Comparison of ENCODE assay signal across 21 mouse cellular contexts in the genomic region with DNA sequence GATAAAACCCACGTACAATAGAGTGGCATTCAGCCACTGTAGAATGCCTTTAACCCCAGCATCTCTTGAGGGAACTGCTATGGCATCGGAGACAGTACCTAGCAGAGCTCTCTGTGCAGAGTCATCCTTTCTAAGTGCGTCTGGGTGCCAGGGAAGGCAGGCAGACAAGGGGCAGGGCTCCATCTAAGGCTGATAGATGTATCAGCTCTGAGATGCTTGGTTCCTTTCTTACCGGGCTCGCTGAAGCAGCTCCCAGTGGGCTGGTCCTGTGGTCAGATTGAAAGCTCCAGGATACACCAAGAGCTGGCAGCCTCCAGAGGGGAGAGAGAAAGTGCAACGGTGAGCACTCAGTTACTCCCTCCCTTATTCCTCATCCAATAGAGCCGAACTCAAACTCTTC. TPM values are rescaled to one million over a fixed set of nuclear protein-coding genes. Genes with fewer than 3 reads are reported as not detected.
A peak's percentile ranks its signal among the peaks of the same experiment; 100 is the strongest.
DNase-seq lines count a peak whose midpoint lies in the region; ATAC-seq lines count a peak whose summit lies in the region.
"Had no signal": no experiment of that assay in that cellular context is flagged by ENCODE, and none has a peak within 500 bp of the region (broad histone marks: within the 10 kb centered on the region; RNA-seq: fewer than 3 reads in every experiment).

No protein-coding gene starts in this region.

- H3K27ac ChIP-seq in hindbrain, embryonic 13.5 days = no peak overlapping the region
- H3K27ac ChIP-seq in hindbrain, embryonic 16.5 days (ENCODE audit: low read depth, low read length) = no peak overlapping the region
- H3K27ac ChIP-seq in neural tube, embryonic 14.5 days (ENCODE audit: low read depth, low read length) = no peak overlapping the region
- H3K27ac ChIP-seq in neural tube, embryonic 15.5 days (replicated peaks) = no peak overlapping the region
- H3K27ac ChIP-seq: embryonic facial prominence, embryonic 13.5 days; forebrain, embryonic 12.5 days; gastrocnemius, adult 2 months; heart, embryonic 10.5 days; hindbrain, embryonic 10.5 days; hindbrain, embryonic 15.5 days had no signal

- ATAC-seq in hindbrain, embryonic 13.5 days (ENCODE audit: low FRiP score) = peak; percentile 22; the same call in 1 of the 2 replicates
- ATAC-seq in hindbrain, embryonic 16.5 days = no peak
- peak; percentile 33; the same call in 1 of the 2 replicates for ATAC-seq in neural tube, embryonic 14.5 days (ENCODE audit: low read depth)
- no peak for ATAC-seq in neural tube, embryonic 15.5 days (ENCODE audit: low FRiP score)
- ATAC-seq: forebrain, embryonic 16.5 days had no signal

- WGBS in hindbrain, embryonic 13.5 days = 72% methylated on average over 7 of the region's 7 CpGs
- WGBS in hindbrain, embryonic 16.5 days = 65% methylated on average over 7 of the region's 7 CpGs
- 68% methylated on average over 7 of the region's 7 CpGs for WGBS in neural tube, embryonic 14.5 days
- 79% methylated on average over 7 of the region's 7 CpGs for WGBS in neural tube, embryonic 15.5 days

- DNase-seq in lung, postnatal 10 days = peak; percentile 24
- no peak for DNase-seq in lung, postnatal 14 days
- no peak for DNase-seq in right cerebral cortex, postnatal 4 days
- DNase-seq: adrenal gland, adult 2 months; adrenal gland, postnatal 25 days; cerebellum, adult 18-20 months; cerebellum, adult 9-11 months; cerebellum, postnatal 36 days; gastrocnemius, adult 2 months; gastrocnemius, postnatal 25 days; heart, postnatal 14 days had no signal

- H3K4me1 ChIP-seq in hindbrain, embryonic 13.5 days (replicated peaks) = no peaks in the 10 kb centered on the region
- H3K4me1 ChIP-seq in hindbrain, embryonic 16.5 days (ENCODE audit: control insufficient read depth, insufficient read depth, low read depth, low read length) = no peaks in the 10 kb centered on the region
- H3K4me1 ChIP-seq in neural tube, embryonic 14.5 days (ENCODE audit: control insufficient read depth, insufficient read depth, low read length) = no peaks in the 10 kb centered on the region
- H3K4me1 ChIP-seq in neural tube, embryonic 15.5 days = no peaks in the 10 kb centered on the region
- H3K4me1 ChIP-seq: embryonic facial prominence, embryonic 13.5 days; forebrain, embryonic 12.5 days; heart, embryonic 10.5 days; hindbrain, embryonic 10.5 days; hindbrain, embryonic 15.5 days had no signal

- H3K9me3 ChIP-seq in hindbrain, embryonic 13.5 days = no peaks in the 10 kb centered on the region
- H3K9me3 ChIP-seq in hindbrain, embryonic 16.5 days (ENCODE audit: control insufficient read depth, low read length) = no peaks in the 10 kb centered on the region
- no peaks in the 10 kb centered on the region for H3K9me3 ChIP-seq in neural tube, embryonic 14.5 days (ENCODE audit: control insufficient read depth, low read length)
- H3K9me3 ChIP-seq in neural tube, embryonic 15.5 days (replicated peaks) = no peaks in the 10 kb centered on the region
- H3K9me3 ChIP-seq: embryonic facial prominence, embryonic 13.5 days; forebrain, embryonic 12.5 days; heart, embryonic 10.5 days; hindbrain, embryonic 10.5 days; hindbrain, embryonic 15.5 days had no signal

- no peak overlapping the region for H3K4me2 ChIP-seq in hindbrain, embryonic 13.5 days
- no peak overlapping the region for H3K4me2 ChIP-seq in hindbrain, embryonic 16.5 days (ENCODE audit: low read length)
- H3K4me2 ChIP-seq in neural tube, embryonic 14.5 days (ENCODE audit: low read depth, low read length) = no peak overlapping the region
- no peak overlapping the region for H3K4me2 ChIP-seq in neural tube, embryonic 15.5 days
- H3K4me2 ChIP-seq: embryonic facial prominence, embryonic 13.5 days; forebrain, embryonic 12.5 days; hindbrain, embryonic 15.5 days had no signal

- no peak overlapping the region for H3K4me3 ChIP-seq in hindbrain, embryonic 13.5 days
- H3K4me3 ChIP-seq in hindbrain, embryonic 16.5 days (ENCODE audit: low read length) = no peak overlapping the region
- H3K4me3 ChIP-seq in neural tube, embryonic 14.5 days (ENCODE audit: low read depth, low read length) = no peak overlapping the region
- no peak overlapping the region for H3K4me3 ChIP-seq in neural tube, embryonic 15.5 days (replicated peaks)
- H3K4me3 ChIP-seq: embryonic facial prominence, embryonic 13.5 days; forebrain, embryonic 12.5 days; gastrocnemius, adult 2 months; heart, embryonic 10.5 days; hindbrain, embryonic 10.5 days; hindbrain, embryonic 15.5 days had no signal

- H3K27me3 ChIP-seq in hindbrain, embryonic 13.5 days = no peaks in the 10 kb centered on the region
- H3K27me3 ChIP-seq in hindbrain, embryonic 16.5 days (replicated peaks; ENCODE audit: control insufficient read depth, insufficient read depth, low read length) = no peaks in the 10 kb centered on the region
- no peaks in the 10 kb centered on the region for H3K27me3 ChIP-seq in neural tube, embryonic 14.5 days (ENCODE audit: control insufficient read depth, insufficient read depth, low read length)
- H3K27me3 ChIP-seq in neural tube, embryonic 15.5 days (replicated peaks) = no peaks in the 10 kb centered on the region
- H3K27me3 ChIP-seq: embryonic facial prominence, embryonic 13.5 days; forebrain, embryonic 12.5 days; hindbrain, embryonic 15.5 days had no signal

- H3K9ac ChIP-seq in hindbrain, embryonic 13.5 days = no peak overlapping the region
- H3K9ac ChIP-seq in hindbrain, embryonic 16.5 days (ENCODE audit: low read depth, low read length) = no peak overlapping the region
- H3K9ac ChIP-seq in neural tube, embryonic 14.5 days (replicated peaks; ENCODE audit: low read depth, low read length) = no peak overlapping the region
- H3K9ac ChIP-seq in neural tube, embryonic 15.5 days (replicated peaks) = no peak overlapping the region
- H3K9ac ChIP-seq: embryonic facial prominence, embryonic 13.5 days; forebrain, embryonic 12.5 days; hindbrain, embryonic 15.5 days had no signal

- H3K36me3 ChIP-seq in hindbrain, embryonic 13.5 days = peaks cover 39% of the 10 kb centered on the region
- H3K36me3 ChIP-seq in hindbrain, embryonic 16.5 days (ENCODE audit: control insufficient read depth, insufficient read depth, low read length) = peaks cover 14% of the 10 kb centered on the region
- peaks cover 20% of the 10 kb centered on the region for H3K36me3 ChIP-seq in neural tube, embryonic 14.5 days (ENCODE audit: control insufficient read depth, insufficient read depth, low read length)
- peaks cover 46% of the 10 kb centered on the region for H3K36me3 ChIP-seq in neural tube, embryonic 15.5 days

RNA-seq across cellular contexts. Expression of gene Nit2, which starts 7.3 kb away (rescaled TPM):
- 39.9 and 45.0 TPM in 2 replicates for polyA plus RNA-seq in hindbrain, embryonic 13.5 days (2015; fragmentation: Nextera tagmentation; extraction: Ambion mirVana)
- 57.7 and 60.1 TPM in 2 replicates for polyA plus RNA-seq in hindbrain, embryonic 16.5 days (2015; fragmentation: Nextera tagmentation; extraction: Ambion mirVana)
- 54.2 and 63.6 TPM in 2 replicates for polyA plus RNA-seq in neural tube, embryonic 14.5 days (2014; fragmentation: Nextera tagmentation; extraction: Ambion mirVana)
- polyA plus RNA-seq in neural tube, embryonic 15.5 days (2015; fragmentation: Nextera tagmentation; extraction: Ambion mirVana) = 56.6 and 61.6 TPM in 2 replicates

RNA-seq across cellular contexts. Expression of gene Tomm70a, which starts 38.3 kb away (rescaled TPM):
- 54.6 and 54.7 TPM in 2 replicates for polyA plus RNA-seq in hindbrain, embryonic 13.5 days (2015; fragmentation: Nextera tagmentation; extraction: Ambion mirVana)
- polyA plus RNA-seq in hindbrain, embryonic 16.5 days (2015; fragmentation: Nextera tagmentation; extraction: Ambion mirVana) = 56.5 and 62.5 TPM in 2 replicates
- 85.7 and 95.8 TPM in 2 replicates for polyA plus RNA-seq in neural tube, embryonic 14.5 days (2014; fragmentation: Nextera tagmentation; extraction: Ambion mirVana)
- polyA plus RNA-seq in neural tube, embryonic 15.5 days (2015; fragmentation: Nextera tagmentation; extraction: Ambion mirVana) = 63.2 and 66.8 TPM in 2 replicates

Comparison
In these comparisons a context has a peak if more than half of its experiments do, and no peak if none do; other contexts are left out.
1. ATAC-seq: peak in hindbrain, embryonic 13.5 days (single experiment) and neural tube, embryonic 14.5 days (single experiment); none in hindbrain, embryonic 16.5 days (single experiment) and neural tube, embryonic 15.5 days (single experiment).